Mouse (Mus musculus): ENCODE data around the gene Zfp217.

DNA sequence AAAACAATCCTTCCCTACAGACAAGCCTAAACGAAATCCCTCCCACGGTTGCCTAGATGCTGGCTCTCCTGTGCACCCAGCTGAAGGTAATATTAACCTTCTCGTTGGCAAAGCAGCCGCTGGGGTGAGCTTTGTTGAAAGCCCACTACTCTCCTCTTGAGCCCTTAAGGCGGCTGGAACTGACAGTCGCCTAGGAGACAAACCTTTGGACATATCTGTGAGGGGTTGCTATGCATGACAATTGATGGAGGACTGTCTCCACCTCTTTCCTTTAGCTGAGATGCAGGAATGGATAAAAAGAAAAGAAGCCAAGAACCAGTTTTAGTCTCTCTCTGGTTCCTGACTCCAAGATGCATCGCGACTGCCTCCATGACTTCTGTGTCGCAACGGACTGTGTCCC lies 17.7 kb upstream of the Zfp217 start:
- no peak for TF ChIP-seq POLR2A (IDR thresholded peaks at IDR 0.05; ENCODE audit: low read depth, low read length)
- TF ChIP-seq CTCF (IDR thresholded peaks at IDR 0.05; ENCODE audit: extremely low read depth, insufficient read length, insufficient replicate concordance, low read depth, low read length) = no peak
